Mouse (Mus musculus): ENCODE results near the gene Krtap19-5. TPM values are rescaled to one million over a fixed set of nuclear protein-coding genes. Genes with fewer than 3 reads are reported as not detected.
A peak's percentile ranks its signal among the peaks of the same experiment; 100 is the strongest.

Gene Krtap19-5
- polyA plus RNA-seq (2021) = not detected

DNA sequence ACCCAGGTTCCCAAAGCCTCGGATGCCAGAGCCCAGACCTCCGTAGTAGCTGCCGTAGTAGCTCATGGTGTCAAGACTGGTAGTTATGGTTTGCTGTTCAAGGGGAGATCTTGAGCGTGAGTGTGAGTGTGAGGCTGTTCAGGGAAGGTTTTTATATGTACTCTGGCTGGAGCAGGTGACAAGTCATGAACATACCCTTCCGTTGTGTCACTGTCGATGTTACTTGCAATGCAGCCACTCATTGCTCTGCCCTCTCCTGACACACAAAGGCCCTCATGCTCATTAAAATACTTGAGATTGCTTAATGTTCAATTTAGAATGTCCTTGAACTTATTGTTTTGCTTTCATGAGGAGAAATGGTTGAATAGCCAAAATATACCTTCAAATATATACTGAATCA is at the start of gene Krtap19-5:
Krtap19-5 (minus strand) TSS at position 101 of the 400 bp plus-strand sequence.
- ChIA-PET POLR2A (no interaction called here), CTCF (no interaction called here)
- ATAC-seq = no peak
- in situ Hi-C loops (cut with MboI; ENCODE audit: low pct_unique_long_range_greater_than_20kb) = no loop called here
- no peak for TF ChIP-seq CTCF (IDR thresholded peaks at IDR 0.05)
- H3K27me3 ChIP-seq = no peaks in the 10 kb centered on the region
- no peak for DNase-seq (ENCODE audit: low read depth, low spot score)

DNA sequence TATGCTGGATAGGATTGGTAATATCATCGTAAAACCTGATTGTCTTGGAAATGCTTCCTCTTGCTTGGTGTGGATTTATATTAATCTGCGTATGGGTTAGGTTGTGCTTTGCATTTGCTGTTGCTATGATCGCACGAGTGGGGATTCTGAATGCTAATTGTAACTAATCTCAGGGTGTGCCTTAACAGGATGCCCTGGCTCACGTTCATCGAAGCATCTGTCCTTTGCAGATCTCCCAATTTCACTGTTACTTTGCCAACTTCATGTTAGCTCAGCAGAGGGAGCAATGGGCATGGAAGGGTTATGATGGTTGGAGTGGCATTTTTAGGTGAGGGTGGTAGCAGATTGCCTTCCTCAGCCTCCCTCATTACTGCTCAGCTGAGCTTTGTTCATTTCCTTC is 44.8 kb upstream of the Krtap19-5 start:
- ChIA-PET POLR2A (no interaction called here), CTCF (no interaction called here)
- in situ Hi-C loops (cut with MboI; ENCODE audit: low pct_unique_long_range_greater_than_20kb) = no loop called here
- DNase-seq (ENCODE audit: low read depth, low spot score) (no peak), ATAC-seq (no peak)
- no peak for TF ChIP-seq CTCF (IDR thresholded peaks at IDR 0.05)
- no peaks in the 10 kb centered on the region for H3K27me3 ChIP-seq

DNA sequence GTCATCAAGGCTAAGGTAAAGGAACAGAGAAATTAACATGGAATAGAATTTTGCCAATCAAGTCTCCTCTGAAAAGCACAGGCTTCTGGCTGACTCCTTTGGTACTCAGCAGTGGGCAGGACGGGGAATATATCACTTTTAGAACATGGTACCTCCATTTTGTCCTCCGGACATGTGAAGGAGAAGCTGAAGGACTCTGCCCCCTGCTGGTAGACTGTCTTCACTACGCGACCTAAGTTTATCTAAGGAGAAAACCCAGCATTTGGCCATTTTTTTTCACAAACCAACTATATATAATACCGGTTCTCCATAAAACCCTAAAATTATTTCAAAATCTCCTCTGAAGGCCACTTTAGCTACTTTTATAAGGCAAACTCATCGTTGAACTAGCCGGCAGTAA is 42.0 kb upstream of the Krtap19-5 start:
- CTCF ChIA-PET = no interaction called here
- POLR2A ChIA-PET = no interaction called here
- H3K27me3 ChIP-seq = no peaks in the 10 kb centered on the region
- ATAC-seq = no peak
- TF ChIP-seq CTCF (IDR thresholded peaks at IDR 0.05) = peak; percentile 56
- DNase-seq (ENCODE audit: low read depth, low spot score) = no peak
- in situ Hi-C loops (cut with MboI; ENCODE audit: low pct_unique_long_range_greater_than_20kb) = no loop called here

DNA sequence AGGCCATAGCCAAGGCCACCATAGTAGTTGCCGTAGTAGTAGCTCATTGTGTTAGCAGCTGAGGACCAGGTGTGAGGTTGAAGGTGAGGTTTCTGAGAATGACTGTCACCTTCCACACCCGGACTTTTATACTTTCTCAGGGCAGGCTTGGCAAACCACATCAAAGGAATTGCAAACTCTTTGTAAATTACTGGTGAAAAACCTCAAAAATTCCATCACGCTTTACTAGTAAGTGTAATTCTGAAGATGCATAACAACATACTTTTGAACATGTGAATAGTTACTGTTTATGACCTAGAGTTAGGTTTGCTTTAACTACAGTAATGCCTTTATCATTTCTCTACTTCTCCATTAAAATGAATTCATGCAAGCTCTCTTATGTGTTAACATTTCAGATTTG is 35.9 kb upstream of the Krtap19-5 start, which contains the start of gene Krtap19-9b:
Krtap19-9b (minus strand) TSS at position 101 of the 400 bp plus-strand sequence.
- no peak for TF ChIP-seq CTCF (IDR thresholded peaks at IDR 0.05)
- CTCF ChIA-PET = no interaction called here
- no peaks in the 10 kb centered on the region for H3K27me3 ChIP-seq
- ATAC-seq (no peak), DNase-seq (ENCODE audit: low read depth, low spot score) (no peak)
- POLR2A ChIA-PET = no interaction called here
- in situ Hi-C loops (cut with MboI; ENCODE audit: low pct_unique_long_range_greater_than_20kb) = no loop called here

DNA sequence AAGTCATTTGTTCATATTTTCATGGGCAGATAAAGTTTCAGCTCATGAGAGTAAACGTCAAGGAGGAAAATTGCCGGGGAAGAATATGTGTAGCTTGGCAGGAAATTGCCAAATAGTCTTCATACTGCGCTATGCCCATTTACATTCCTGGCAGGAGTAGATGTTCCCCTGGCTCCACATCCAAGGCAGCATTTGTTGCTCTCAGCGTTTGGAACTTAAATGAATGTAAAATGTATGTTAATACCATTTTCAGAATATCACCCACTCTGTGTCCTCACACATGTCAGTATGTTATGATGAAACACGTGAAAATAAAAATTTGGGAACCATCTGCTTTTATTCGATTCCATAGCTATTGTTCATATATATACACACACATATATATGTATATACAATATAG is 9.4 kb downstream of the Krtap19-5 start:
- peaks cover 4% of the 10 kb centered on the region for H3K27me3 ChIP-seq
- DNase-seq (ENCODE audit: low read depth, low spot score) (no peak), ATAC-seq (no peak)
- ChIA-PET POLR2A (no interaction called here), CTCF (no interaction called here)
- no peak for TF ChIP-seq CTCF (IDR thresholded peaks at IDR 0.05)
- in situ Hi-C loops (cut with MboI; ENCODE audit: low pct_unique_long_range_greater_than_20kb) = no loop called here

DNA sequence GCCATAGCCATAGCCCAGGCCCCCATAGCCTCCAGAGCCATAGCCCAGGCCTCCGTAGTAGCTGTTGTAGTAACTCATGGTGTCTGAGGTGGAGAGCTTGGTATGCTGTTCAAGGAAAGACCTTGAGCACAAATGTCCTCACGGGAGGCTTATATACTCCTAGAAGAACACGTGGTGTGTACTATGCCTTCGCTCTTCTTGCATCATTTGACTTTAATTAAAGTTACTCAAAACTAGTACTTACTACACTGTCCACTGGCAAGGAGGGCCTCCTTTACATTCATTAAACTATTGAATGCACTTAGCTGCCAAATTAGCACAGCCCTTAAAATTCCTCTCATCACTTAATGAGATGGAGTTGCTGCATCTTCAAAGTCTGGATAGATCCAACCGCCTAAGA is 11.3 kb downstream of the Krtap19-5 start, which contains the start of gene Krtap19-4:
Krtap19-4 (minus strand) TSS at position 101 of the 400 bp plus-strand sequence.
- CTCF ChIA-PET = interaction anchor here (1.2 kb wide), 1 partner anchor 9 kb away, joined by 3 read pairs; no protein-coding TSS in a partner anchor
- in situ Hi-C loops (cut with MboI; ENCODE audit: low pct_unique_long_range_greater_than_20kb) = no loop called here
- peaks cover 4% of the 10 kb centered on the region for H3K27me3 ChIP-seq

DNA sequence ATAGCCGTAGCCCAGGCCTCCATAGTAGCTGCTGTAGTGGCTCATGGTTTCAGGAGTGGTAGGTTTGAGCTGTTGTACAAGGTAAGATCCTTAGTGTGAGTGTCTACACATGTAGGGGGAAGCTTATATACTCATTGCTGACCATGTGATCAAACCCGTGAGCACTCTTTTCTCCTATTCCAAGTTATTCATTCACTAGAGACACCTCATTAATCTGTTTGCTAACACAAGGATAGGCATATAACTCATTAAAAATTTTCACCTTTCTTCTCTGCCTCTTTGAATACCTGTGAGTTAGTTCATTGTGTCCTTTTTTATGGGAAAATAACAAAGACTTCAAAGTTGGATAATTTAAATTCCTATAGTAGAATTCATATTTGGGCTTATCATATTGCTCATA is 18.3 kb downstream of the Krtap19-5 start, which contains the start of gene Krtap19-3:
Krtap19-3 (minus strand) TSS at position 101 of the 400 bp plus-strand sequence.
- TF ChIP-seq CTCF (IDR thresholded peaks at IDR 0.05) = no peak
- ChIA-PET CTCF (no interaction called here), POLR2A (no interaction called here)
- H3K27me3 ChIP-seq = no peaks in the 10 kb centered on the region
- ATAC-seq = no peak
- no peak for DNase-seq (ENCODE audit: low read depth, low spot score)
- in situ Hi-C loops (cut with MboI; ENCODE audit: low pct_unique_long_range_greater_than_20kb) = no loop called here

More for the DNA sequence above, 11.3 kb downstream of the Krtap19-5 start, which contains the start of gene Krtap19-4:
- ATAC-seq (no peak), DNase-seq (ENCODE audit: low read depth, low spot score) (no peak)
- TF ChIP-seq CTCF (IDR thresholded peaks at IDR 0.05) = no peak
- POLR2A ChIA-PET = no interaction called here

DNA sequence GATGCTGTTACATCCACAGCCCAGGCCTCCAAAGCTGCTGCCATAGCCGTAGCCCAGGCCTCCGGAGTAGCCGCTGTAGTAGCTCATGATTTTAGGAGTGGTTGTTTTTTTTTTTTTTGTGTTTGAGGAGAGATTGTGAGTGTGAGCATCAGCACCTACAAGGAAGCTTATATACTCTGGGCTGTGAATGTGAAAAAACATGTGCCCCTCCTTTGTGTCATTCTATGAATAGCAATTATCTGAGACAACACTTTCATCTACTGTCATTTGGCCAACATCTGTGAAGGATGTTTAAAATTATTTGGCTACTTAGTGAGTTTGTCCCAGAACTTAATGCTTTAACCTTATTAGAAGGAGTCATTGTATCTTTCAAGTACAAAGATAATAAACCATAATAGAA is 22.1 kb downstream of the Krtap19-5 start, which contains the start of gene Krtap19-2:
Krtap19-2 (minus strand) TSS at position 101 of the 400 bp plus-strand sequence.
- no peaks in the 10 kb centered on the region for H3K27me3 ChIP-seq
- ATAC-seq (no peak), DNase-seq (ENCODE audit: low read depth, low spot score) (no peak)
- TF ChIP-seq CTCF (IDR thresholded peaks at IDR 0.05) = no peak
- in situ Hi-C loops (cut with MboI; ENCODE audit: low pct_unique_long_range_greater_than_20kb) = no loop called here
- CTCF ChIA-PET = no interaction called here
- POLR2A ChIA-PET = no interaction called here

DNA sequence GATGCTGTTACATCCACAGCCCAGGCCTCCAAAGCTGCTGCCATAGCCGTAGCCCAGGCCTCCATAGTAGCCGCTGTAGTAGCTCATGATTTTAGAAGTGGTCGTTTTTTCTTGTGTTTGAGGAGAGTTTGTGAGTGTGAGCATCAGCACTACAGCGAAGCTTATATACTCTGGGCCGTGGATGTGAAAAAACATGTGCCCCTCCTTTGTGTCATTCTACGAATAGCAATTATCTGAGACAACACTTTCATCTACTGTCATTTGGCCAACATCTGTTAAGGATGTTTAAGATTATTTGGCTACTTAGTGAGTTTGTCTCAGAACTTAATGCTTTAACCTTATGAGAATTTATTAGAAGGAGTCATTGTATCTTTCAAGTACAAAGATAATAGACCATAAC is 26.9 kb downstream of the Krtap19-5 start, which contains the start of gene Krtap19-1:
Krtap19-1 (minus strand) TSS at position 101 of the 400 bp plus-strand sequence.
- in situ Hi-C loops (cut with MboI; ENCODE audit: low pct_unique_long_range_greater_than_20kb) = no loop called here
- no peak for TF ChIP-seq CTCF (IDR thresholded peaks at IDR 0.05)
- ChIA-PET POLR2A (no interaction called here), CTCF (no interaction called here)
- DNase-seq (ENCODE audit: low read depth, low spot score) = no peak
- no peaks in the 10 kb centered on the region for H3K27me3 ChIP-seq
- ATAC-seq = no peak

DNA sequence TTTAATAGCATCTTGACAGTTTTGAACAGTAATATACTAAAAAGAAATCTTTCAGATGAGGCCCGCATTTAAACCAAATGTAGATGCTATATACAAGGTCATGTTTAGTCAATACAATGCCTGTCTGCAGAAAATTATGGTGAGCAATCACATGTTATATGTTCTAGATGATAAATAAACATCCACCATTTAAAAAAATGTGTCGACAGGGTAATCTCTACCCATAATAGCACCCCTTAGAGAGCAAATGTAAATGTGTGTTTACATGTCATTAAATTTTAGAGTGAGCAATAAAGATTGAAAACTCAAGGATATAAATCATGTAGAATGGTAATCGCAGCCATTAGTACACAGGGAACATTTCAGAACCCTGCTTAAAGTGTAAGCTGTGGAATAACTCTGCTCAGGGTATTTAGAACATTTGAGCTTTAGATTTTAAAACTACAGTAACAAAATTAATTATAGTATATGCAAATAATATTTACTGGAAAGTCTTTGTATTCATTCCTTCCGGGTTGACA is 31.3 kb downstream of the Krtap19-5 start:
- TF ChIP-seq CTCF (IDR thresholded peaks at IDR 0.05) = no peak
- ATAC-seq = no peak
- POLR2A ChIA-PET = no interaction called here
- DNase-seq (ENCODE audit: low read depth, low spot score) = no peak
- in situ Hi-C loops (cut with MboI; ENCODE audit: low pct_unique_long_range_greater_than_20kb) = no loop called here
- CTCF ChIA-PET = no interaction called here
- H3K27me3 ChIP-seq = no peaks in the 10 kb centered on the region

DNA sequence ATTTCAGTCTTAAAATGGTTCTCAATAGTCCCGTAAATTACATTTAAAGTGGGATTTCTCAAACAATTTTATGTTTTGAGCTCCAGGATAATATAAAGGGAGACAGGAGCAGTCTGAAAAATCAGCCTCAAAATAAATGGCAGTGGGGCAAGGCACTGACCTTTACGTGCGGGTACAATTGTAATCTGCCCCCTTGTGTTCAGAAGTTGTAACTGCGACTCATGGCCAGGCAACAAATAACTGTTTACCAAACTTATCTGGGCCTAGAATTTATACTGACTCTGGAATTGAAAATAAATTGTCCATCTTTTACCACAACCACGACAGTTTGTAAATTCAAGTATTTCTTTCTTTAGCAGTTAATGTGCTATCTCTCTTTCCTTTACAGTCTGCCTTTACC is 44.8 kb downstream of the Krtap19-5 start:
- in situ Hi-C loops (cut with MboI; ENCODE audit: low pct_unique_long_range_greater_than_20kb) = no loop called here
- DNase-seq (ENCODE audit: low read depth, low spot score) (no peak), ATAC-seq (no peak)
- CTCF ChIA-PET = no interaction called here
- H3K27me3 ChIP-seq = peaks cover 17% of the 10 kb centered on the region
- POLR2A ChIA-PET = no interaction called here
- TF ChIP-seq CTCF (IDR thresholded peaks at IDR 0.05) = peak; percentile 81

DNA sequence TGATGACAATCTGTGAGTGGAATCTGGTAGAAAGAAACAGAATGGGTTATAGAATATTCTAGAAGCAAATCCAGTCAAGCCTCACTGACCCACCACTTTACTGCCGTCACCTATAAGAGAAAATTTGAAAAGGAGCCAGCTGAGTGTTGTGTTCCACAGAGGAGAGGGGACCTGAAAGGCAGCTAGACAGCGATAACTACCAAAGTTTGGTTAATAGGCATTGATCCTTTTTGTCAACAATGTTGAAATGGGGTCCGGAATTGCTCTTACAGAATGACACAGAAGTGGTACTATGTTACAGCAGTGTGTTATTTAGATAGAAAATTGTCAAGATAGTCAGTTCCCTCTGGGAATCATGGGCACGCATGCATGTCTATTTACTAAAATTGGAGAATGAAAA is 47.7 kb downstream of the Krtap19-5 start:
- DNase-seq (ENCODE audit: low read depth, low spot score) (no peak), ATAC-seq (no peak)
- POLR2A ChIA-PET = no interaction called here
- in situ Hi-C loops (cut with MboI; ENCODE audit: low pct_unique_long_range_greater_than_20kb) = loop anchor here (25.0 kb wide), 1 partner anchor 914 kb away; no protein-coding TSS in a partner anchor
- TF ChIP-seq CTCF (IDR thresholded peaks at IDR 0.05) = no peak
- CTCF ChIA-PET = no interaction called here
- peaks cover 17% of the 10 kb centered on the region for H3K27me3 ChIP-seq
